Mouse (Mus musculus): Measurements from ENCODE around the gene Pkp4.

The Pkp4 gene

GRCm38 (mm10) chr2:59261203-59261602 lies 100.6 kb downstream of the Pkp4 start:
- in situ Hi-C loops (cut with MboI; ENCODE audit: low sequenced_read_pairs): no loop called here

GRCm38 (mm10) chr2:59266428-59266827 lies 105.8 kb downstream of the Pkp4 start:
- in situ Hi-C loops (cut with MboI; ENCODE audit: low sequenced_read_pairs): no loop called here

GRCm38 (mm10) chr2:59271835-59272234 lies 111.2 kb downstream of the Pkp4 start:
- in situ Hi-C loops (cut with MboI; ENCODE audit: low sequenced_read_pairs): no loop called here

GRCm38 (mm10) chr2:59272713-59273112 lies 112.1 kb downstream of the Pkp4 start:
- in situ Hi-C loops (cut with MboI; ENCODE audit: low sequenced_read_pairs): no loop called here

- in situ Hi-C loops (cut with MboI; ENCODE audit: low sequenced_read_pairs): no loop called here
These were observed 120.4 kb downstream of the Pkp4 start for GRCm38 (mm10) chr2:59280914-59281562.

GRCm38 (mm10) chr2:59282966-59283365 lies 122.3 kb downstream of the Pkp4 start:
- in situ Hi-C loops (cut with MboI; ENCODE audit: low sequenced_read_pairs): no loop called here

GRCm38 (mm10) chr2:59284216-59284615 lies 123.6 kb downstream of the Pkp4 start:
- in situ Hi-C loops (cut with MboI; ENCODE audit: low sequenced_read_pairs): no loop called here

- in situ Hi-C loops (cut with MboI; ENCODE audit: low sequenced_read_pairs): no loop called here
These were observed 124.3 kb downstream of the Pkp4 start for GRCm38 (mm10) chr2:59284734-59285490.

- in situ Hi-C loops (cut with MboI; ENCODE audit: low sequenced_read_pairs): no loop called here
These were observed 124.9 kb downstream of the Pkp4 start for GRCm38 (mm10) chr2:59285581-59285980.

- in situ Hi-C loops (cut with MboI; ENCODE audit: low sequenced_read_pairs): no loop called here
These were observed 125.6 kb downstream of the Pkp4 start for GRCm38 (mm10) chr2:59286247-59286646.

- in situ Hi-C loops (cut with MboI; ENCODE audit: low sequenced_read_pairs): no loop called here
These were observed 127.0 kb downstream of the Pkp4 start for GRCm38 (mm10) chr2:59287630-59288029.

GRCm38 (mm10) chr2:59289411-59289810 lies 128.8 kb downstream of the Pkp4 start:
- in situ Hi-C loops (cut with MboI; ENCODE audit: low sequenced_read_pairs): no loop called here

- in situ Hi-C loops (cut with MboI; ENCODE audit: low sequenced_read_pairs): no loop called here
These were observed 129.7 kb downstream of the Pkp4 start for GRCm38 (mm10) chr2:59290391-59290790.

GRCm38 (mm10) chr2:59299831-59300230 lies 139.2 kb downstream of the Pkp4 start:
- in situ Hi-C loops (cut with MboI; ENCODE audit: low sequenced_read_pairs): no loop called here

GRCm38 (mm10) chr2:59301671-59302070 lies 141.0 kb downstream of the Pkp4 start:
- in situ Hi-C loops (cut with MboI; ENCODE audit: low sequenced_read_pairs): no loop called here

GRCm38 (mm10) chr2:59302430-59302829 lies 141.8 kb downstream of the Pkp4 start:
- in situ Hi-C loops (cut with MboI; ENCODE audit: low sequenced_read_pairs): no loop called here

GRCm38 (mm10) chr2:59303530-59304063 lies 142.9 kb downstream of the Pkp4 start:
- in situ Hi-C loops (cut with MboI; ENCODE audit: low sequenced_read_pairs): no loop called here

GRCm38 (mm10) chr2:59307302-59307701 lies 146.7 kb downstream of the Pkp4 start:
- in situ Hi-C loops (cut with MboI; ENCODE audit: low sequenced_read_pairs): no loop called here

GRCm38 (mm10) chr2:59308055-59308454 lies 147.4 kb downstream of the Pkp4 start:
- in situ Hi-C loops (cut with MboI; ENCODE audit: low sequenced_read_pairs): no loop called here

- in situ Hi-C loops (cut with MboI; ENCODE audit: low sequenced_read_pairs): no loop called here
These were observed 152.6 kb downstream of the Pkp4 start for GRCm38 (mm10) chr2:59313293-59313692.

- in situ Hi-C loops (cut with MboI; ENCODE audit: low sequenced_read_pairs): no loop called here
These were observed 158.0 kb downstream of the Pkp4 start for GRCm38 (mm10) chr2:59318631-59319030.

- in situ Hi-C loops (cut with MboI; ENCODE audit: low sequenced_read_pairs): no loop called here
These were observed 167.3 kb downstream of the Pkp4 start for GRCm38 (mm10) chr2:59327946-59328345.

All from CH12F3 (cell line).